Mouse (Mus musculus) bone marrow macrophage, adult 2 months (primary cell): ENCODE measurements around the gene Galc.

Source experiments
- CTCF ChIP-seq: IDR thresholded peaks from 2 replicates; pipeline ENCODE4 v1.5.1; 2012; ENCODE audit warnings: low read depth, mild to moderate bottlenecking, low read length, moderate library complexity
- POLR2A ChIP-seq: IDR thresholded peaks from 2 replicates; pipeline ENCODE4 v1.6.1; 2012; ENCODE audit warnings: mild to moderate bottlenecking, low read depth, low read length, borderline replicate concordance

GRCm38 (mm10) chr12:98268441-98269369, 9.4 kb upstream of the Galc start, which contains the start of gene Gpr65:
- TF ChIP-seq POLR2A (no peak), CTCF (no peak)
